Mouse (Mus musculus) intestine, embryonic 16.5 days (tissue): ENCODE data around the gene H2-DMb1. TPM values are rescaled to one million over a fixed set of nuclear protein-coding genes. Genes with fewer than 3 reads are reported as not detected.

Experiments used
- ATAC-seq: fragments of 200-750 bp; cut with Nextera tagmentation; 2 replicates; pipeline ENCODE4 v1.8.0; 2017; ENCODE audit warnings: moderate TSS enrichment, moderate library complexity
- H3K27ac ChIP-seq: fragments of 300-500 bp; sonication (generic); 2 replicates; pipeline ENCODE4 v1.5.1; 2014; ENCODE audit warnings: mild to moderate bottlenecking, low read length
- H3K27me3 ChIP-seq: fragments of 300-500 bp; sonication (generic); replicated peaks from 2 replicates; pipeline ENCODE4 v1.6.1; 2014; ENCODE audit warnings: low read length, control low read depth, mixed read lengths; ENCODE audit not compliant: control insufficient read depth, insufficient read depth
- H3K36me3 ChIP-seq: fragments of 300-500 bp; sonication (generic); 2 replicates; pipeline ENCODE4 v1.6.1; 2014; ENCODE audit warnings: low read length, control low read depth; ENCODE audit not compliant: control insufficient read depth, insufficient read depth
- H3K4me1 ChIP-seq: fragments of 300-500 bp; sonication (generic); 2 replicates; pipeline ENCODE4 v1.6.1; 2014; ENCODE audit warnings: low read length, control low read depth, mixed read lengths; ENCODE audit not compliant: control insufficient read depth, insufficient read depth
- H3K4me2 ChIP-seq: fragments of 300-500 bp; sonication (generic); 2 replicates; pipeline ENCODE4 v1.6.1; 2014; ENCODE audit warnings: low read depth, low read length, control low read depth
- H3K4me3 ChIP-seq: fragments of 300-500 bp; sonication (generic); 2 replicates; pipeline ENCODE4 v1.5.1; 2014; ENCODE audit warnings: mild to moderate bottlenecking, low read length
- H3K9ac ChIP-seq: fragments of 300-500 bp; sonication (generic); 2 replicates; pipeline ENCODE4 v1.6.1; 2014; ENCODE audit warnings: low read depth, low read length
- H3K9me3 ChIP-seq: fragments of 300-500 bp; sonication (generic); 2 replicates; pipeline ENCODE4 v1.6.1; 2016; ENCODE audit warnings: low read length, control low read depth; ENCODE audit not compliant: control insufficient read depth
- WGBS: fragments of 180-500 bp; shearing (Covaris S2); extraction: QIAGEN DNeasy Blood & Tissue Kit; methylation state at CpG from one replicate; pipeline ENCODE4 v1.1.7; 2014; 5-methylcytosine and 5-hydroxymethylcytosine counted together
- polyA plus RNA-seq: library from polyadenylated mRNA; unstranded; fragments of >200 nt; fragmentation: Nextera tagmentation; extraction: Ambion mirVana; gene quantifications from 2 replicates; pipeline ENCODE4 v1.2.1, GENCODE M21; 2015

The H2-DMb1 gene
- polyA plus RNA-seq, 1 experiment from 2014 or later: 3.0 TPM

DNA sequence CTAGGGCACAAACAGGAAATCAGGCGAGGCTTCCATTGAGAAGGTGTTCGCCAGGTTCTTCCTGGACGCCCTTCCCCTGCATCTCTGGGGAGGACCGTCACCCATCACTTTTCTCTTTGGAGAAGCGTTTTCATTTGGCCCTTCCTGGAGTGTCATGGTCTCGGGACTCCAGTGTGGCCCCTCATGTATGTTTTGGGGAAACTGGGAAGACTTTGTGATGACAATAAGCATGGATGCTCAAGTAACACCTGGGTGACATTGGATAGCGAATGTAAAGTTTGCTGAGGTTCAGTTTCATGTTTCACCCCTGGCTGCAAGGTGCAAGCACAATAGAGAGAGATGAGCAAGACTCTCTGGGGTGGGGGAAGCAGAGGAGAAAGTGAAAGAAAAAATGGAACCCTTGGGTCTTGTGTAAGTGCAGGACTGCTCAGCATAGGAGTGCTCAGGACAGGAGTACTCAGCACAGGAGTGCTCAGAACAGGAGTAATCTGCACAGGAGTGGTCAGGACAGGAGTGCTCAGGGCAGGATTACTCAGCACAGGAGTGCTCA is 48.7 kb downstream of the H2-DMb1 start:
- no peaks in the 10 kb centered on the region for H3K36me3 ChIP-seq

DNA sequence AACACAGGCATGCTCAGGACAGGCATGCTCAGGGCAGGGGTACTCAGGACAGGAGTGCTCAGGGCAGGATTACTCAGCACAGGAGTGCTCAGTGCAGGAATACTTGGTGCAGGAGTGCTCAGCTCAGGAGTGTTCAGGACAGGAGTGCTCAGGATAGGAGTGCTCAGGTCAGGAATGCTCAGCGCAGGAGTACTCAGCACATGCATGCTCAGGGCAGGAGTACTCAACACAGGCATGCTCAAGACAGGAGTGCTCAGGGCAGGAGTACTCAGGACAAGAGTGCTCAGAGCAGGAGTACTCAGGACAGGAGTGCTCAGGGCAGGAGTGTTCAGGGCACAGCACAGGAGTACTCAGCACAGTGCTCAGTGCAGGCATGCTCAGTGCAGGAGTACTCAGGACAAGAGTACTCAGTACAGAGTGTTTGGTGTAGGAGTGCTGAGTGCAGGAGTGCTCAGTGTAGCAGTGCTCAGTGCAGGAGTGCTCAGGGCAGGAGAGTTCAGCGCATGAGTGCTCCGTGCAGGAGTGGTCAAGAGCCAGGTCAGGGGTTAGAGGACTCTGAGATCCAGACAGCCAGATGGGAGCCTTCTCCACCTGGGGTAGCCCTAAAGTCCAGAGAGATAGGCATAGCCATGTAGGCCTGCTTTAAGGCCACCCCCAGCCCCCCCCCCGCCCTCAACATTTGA is 50.0 kb downstream of the H2-DMb1 start:
- H3K36me3 ChIP-seq: no peaks in the 10 kb centered on the region
- no peak for ATAC-seq
- no peak overlapping the region for H3K4me3 ChIP-seq
- 87% methylated on average over 4 of the region's 4 CpGs for WGBS
- H3K4me2 ChIP-seq: no peak overlapping the region
- H3K9me3 ChIP-seq: peaks cover 3% of the 10 kb centered on the region; the same call in 1 of the 2 replicates
- H3K4me1 ChIP-seq: peaks cover 4% of the 10 kb centered on the region
- H3K27me3 ChIP-seq: peaks cover 7% of the 10 kb centered on the region; the same call in 1 of the 2 replicates
- H3K27ac ChIP-seq: no peak overlapping the region
- H3K9ac ChIP-seq: no peak overlapping the region

More for the DNA sequence above, 48.7 kb downstream of the H2-DMb1 start:
- Histone ChIP-seq H3K4me2 (no peak overlapping the region), H3K4me3 (no peak overlapping the region), H3K27ac (no peak overlapping the region), H3K4me1 (peaks cover 7% of the 10 kb centered on the region), H3K9ac (no peak overlapping the region), H3K27me3 (peaks cover 12% of the 10 kb centered on the region), H3K9me3 (peaks cover 3% of the 10 kb centered on the region; the same call in 1 of the 2 replicates)
- no peak for ATAC-seq
- 71% methylated on average over 7 of the region's 7 CpGs for WGBS

DNA sequence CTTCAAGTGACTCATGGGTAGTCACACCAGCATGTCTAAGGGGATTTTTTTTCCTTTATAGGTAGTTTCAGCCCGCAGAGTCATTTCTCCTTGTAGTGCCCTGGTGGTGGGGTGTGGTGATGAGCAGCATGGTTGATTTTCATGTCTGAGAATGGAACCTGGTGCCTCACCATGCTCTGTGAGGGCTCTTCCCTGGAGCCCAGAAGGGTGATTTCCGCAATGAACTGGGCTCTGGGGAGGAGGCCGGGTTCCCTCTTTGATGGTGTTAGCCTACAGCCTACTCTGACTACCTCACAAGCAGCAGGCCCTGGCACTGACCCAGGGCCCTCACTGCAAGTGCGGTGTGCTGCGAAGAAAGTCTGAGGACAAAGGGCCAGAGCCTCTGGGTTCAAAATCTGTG is 50.6 kb downstream of the H2-DMb1 start, which contains the start of gene Tap2:
TSS of gene Tap2 (plus strand) at position 84 of the 400 bp plus-strand sequence.
- Histone ChIP-seq H3K9me3 (peaks cover 3% of the 10 kb centered on the region; the same call in 1 of the 2 replicates), H3K36me3 (no peaks in the 10 kb centered on the region), H3K4me3 (peak within 1 kb of the TSS; percentile 78), H3K4me2 (peak within 1 kb of the TSS; percentile 98), H3K27me3 (peaks cover 6% of the 10 kb centered on the region; the same call in 1 of the 2 replicates), H3K27ac (no peak within 1 kb of the TSS), H3K4me1 (peaks cover 2% of the 10 kb centered on the region), H3K9ac (peak within 1 kb of the TSS; percentile 83)
- WGBS: 64% methylated on average over 5 of the region's 5 CpGs
- ATAC-seq: no peak

DNA sequence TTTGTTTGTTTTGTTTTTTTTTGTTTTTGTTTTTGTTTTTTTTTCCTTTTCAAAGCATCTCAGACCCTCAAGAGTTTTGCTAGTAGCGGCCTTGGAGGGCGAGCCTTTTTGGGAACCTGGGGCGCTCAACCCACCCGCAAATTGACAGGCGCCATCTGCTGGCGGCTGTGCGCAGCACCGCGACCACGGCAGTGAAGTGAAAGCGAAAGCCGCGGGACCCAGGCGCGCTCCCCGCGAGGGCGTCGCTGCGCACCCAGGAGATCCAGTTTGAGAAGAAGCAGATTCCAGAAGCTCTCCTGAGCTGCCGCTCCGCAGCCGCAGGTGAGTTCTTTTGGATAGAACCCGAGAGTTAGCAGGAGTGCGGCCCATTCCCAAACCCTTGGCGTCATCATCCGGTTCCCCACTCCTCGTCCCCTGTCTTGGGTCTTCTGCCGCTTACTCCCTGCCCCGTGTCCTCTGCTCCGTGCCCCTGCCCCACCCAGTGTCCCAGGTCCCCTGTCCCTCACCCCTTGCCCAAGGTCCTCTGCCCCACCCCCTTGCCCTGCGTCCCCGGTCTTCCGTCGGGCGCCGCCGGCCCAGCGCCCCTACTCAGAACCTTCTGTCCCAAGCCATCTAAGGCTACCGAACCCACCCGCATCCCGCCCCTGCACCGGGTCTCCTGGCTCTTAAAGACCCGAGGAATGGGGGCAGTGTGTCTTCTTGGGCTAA is 51.6 kb downstream of the H2-DMb1 start:
- Histone ChIP-seq H3K27ac (no peak overlapping the region), H3K9me3 (peaks cover 3% of the 10 kb centered on the region; the same call in 1 of the 2 replicates), H3K4me2 (peak overlapping the region; percentile 98), H3K27me3 (peaks cover 3% of the 10 kb centered on the region; the same call in 1 of the 2 replicates), H3K4me1 (peaks cover 2% of the 10 kb centered on the region), H3K4me3 (peak overlapping the region; percentile 78), H3K9ac (peak overlapping the region; percentile 83), H3K36me3 (no peaks in the 10 kb centered on the region)
- WGBS: under 1% methylated on average over 44 of the region's 44 CpGs
- peak; percentile 61 for ATAC-seq

DNA sequence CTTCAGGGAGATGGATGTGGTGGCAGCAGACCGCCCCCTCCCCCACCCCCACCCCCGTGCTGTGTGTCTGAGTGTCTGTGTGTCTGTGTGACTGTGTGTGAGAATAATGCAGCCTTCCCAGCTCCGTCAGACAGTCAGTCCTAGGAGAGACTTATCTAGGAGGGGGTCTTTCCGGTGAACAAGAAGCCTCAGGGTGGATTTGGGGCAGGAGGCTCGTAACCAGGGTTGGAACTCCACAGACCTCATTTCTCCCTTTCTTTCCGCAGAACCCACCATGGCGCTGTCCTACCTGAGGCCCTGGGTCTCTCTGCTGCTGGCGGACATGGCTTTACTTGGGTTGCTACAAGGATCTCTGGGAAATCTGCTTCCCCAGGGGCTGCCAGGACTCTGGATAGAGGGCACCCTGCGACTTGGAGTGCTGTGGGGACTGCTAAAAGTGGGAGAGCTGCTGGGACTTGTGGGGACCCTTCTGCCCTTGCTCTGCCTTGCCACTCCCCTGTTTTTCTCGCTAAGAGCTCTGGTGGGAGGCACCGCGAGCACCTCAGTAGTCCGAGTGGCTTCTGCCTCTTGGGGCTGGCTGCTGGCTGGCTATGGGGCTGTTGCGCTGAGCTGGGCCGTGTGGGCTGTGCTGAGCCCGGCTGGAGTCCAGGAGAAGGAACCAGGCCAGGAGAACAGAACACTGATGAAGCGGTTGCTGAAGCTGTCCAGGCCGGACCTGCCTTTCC is 52.3 kb downstream of the H2-DMb1 start:
- WGBS: 15% methylated on average over 18 of the region's 18 CpGs
- Histone ChIP-seq H3K4me1 (peaks cover 2% of the 10 kb centered on the region), H3K4me3 (peak overlapping the region; percentile 78), H3K36me3 (no peaks in the 10 kb centered on the region), H3K9me3 (no peaks in the 10 kb centered on the region), H3K27ac (no peak overlapping the region), H3K27me3 (peaks cover 4% of the 10 kb centered on the region; the same call in 1 of the 2 replicates), H3K9ac (peak overlapping the region; percentile 83), H3K4me2 (peak overlapping the region; percentile 98)
- ATAC-seq: peak; percentile 47

DNA sequence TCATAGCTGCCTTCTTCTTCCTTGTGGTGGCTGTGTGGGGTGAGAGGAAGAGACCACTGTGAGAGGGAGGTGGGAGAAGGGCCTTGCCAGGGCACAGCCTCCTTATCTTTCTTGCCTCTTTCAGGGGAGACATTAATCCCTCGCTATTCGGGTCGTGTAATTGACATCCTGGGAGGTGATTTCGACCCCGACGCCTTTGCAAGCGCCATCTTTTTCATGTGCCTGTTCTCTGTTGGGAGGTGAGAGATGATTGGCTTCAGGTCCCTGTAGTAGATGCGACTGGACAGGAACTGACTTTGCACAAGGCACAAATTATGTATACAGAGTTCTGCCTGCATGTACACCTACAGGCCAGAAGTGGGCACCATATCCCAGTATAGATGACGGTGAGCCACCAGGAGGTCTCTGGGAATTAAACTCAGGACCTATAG is 52.9 kb downstream of the H2-DMb1 start:
- no peak overlapping the region for H3K4me3 ChIP-seq
- no peak for ATAC-seq
- no peak overlapping the region for H3K27ac ChIP-seq
- no peak overlapping the region for H3K4me2 ChIP-seq
- H3K36me3 ChIP-seq: no peaks in the 10 kb centered on the region
- H3K9me3 ChIP-seq: no peaks in the 10 kb centered on the region
- 30% methylated on average over 9 of the region's 9 CpGs for WGBS
- H3K27me3 ChIP-seq: peaks cover 9% of the 10 kb centered on the region
- H3K9ac ChIP-seq: no peak overlapping the region
- peaks cover 2% of the 10 kb centered on the region for H3K4me1 ChIP-seq

DNA sequence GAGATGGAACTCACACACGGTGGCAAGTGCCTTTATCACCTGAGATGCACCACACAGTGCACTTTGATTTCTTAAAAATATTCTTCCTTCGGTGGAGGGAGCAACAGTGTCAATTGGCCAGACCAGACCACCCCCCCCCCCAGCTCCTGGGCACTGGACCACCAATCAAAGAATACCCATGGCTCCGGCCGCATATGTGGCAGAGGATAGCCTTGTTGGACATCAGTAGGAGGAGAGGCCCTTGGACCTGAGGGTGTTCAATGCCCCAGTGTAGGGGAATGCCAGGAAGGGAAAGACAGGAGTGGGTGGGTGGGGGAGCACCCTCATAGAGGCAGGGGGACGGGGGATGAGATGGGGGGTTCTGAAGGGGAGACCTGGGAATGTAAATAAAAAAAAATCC is 53.9 kb downstream of the H2-DMb1 start:
- Histone ChIP-seq H3K4me3 (no peak overlapping the region), H3K4me2 (no peak overlapping the region), H3K27ac (no peak overlapping the region), H3K9me3 (no peaks in the 10 kb centered on the region), H3K36me3 (no peaks in the 10 kb centered on the region), H3K9ac (no peak overlapping the region), H3K4me1 (peaks cover 2% of the 10 kb centered on the region), H3K27me3 (peaks cover 14% of the 10 kb centered on the region)
- WGBS: 86% methylated on average over 5 of the region's 5 CpGs
- no peak for ATAC-seq

DNA sequence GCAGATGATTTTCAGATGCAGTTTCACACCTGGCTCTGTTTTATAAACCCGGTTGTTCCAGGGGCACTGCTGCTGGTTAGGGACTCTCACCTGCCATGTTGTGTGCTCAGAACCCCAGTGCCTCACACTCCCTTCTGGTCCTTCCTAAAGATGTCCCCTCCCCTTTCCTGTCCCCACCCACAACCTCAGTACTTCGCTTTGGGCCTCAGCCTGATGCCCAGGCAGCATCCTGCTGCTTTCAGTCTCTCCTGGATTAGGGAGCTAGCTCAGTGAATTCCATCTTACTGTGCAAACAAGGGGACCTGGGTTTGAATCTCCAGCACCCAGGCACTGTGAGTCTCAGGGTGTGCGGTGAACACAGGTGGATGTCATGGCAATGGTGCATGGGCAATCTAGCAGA is 54.6 kb downstream of the H2-DMb1 start:
- H3K9ac ChIP-seq: no peak overlapping the region
- H3K4me2 ChIP-seq: no peak overlapping the region
- 70% methylated on average over 3 of the region's 3 CpGs for WGBS
- no peak overlapping the region for H3K4me3 ChIP-seq
- H3K27ac ChIP-seq: no peak overlapping the region
- no peak for ATAC-seq
- H3K4me1 ChIP-seq: peaks cover 2% of the 10 kb centered on the region
- no peaks in the 10 kb centered on the region for H3K36me3 ChIP-seq
- no peaks in the 10 kb centered on the region for H3K9me3 ChIP-seq
- peaks cover 19% of the 10 kb centered on the region for H3K27me3 ChIP-seq

DNA sequence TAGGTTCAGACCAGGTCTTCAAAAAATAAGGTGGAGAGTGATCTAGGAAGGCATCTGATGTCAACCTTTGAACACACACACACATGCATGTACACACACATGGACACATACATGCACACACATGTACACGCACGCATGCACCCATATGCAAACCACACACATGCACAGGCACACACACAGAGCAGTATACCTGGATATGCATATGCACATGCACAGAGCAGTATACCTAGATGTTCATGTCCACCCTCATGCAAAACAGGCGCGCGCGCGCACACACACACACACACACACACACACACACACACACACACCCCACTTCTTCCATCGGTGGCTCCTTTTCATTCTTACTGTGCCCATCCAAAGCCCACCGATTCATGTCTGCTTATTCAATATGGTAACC is 55.0 kb downstream of the H2-DMb1 start:
- Histone ChIP-seq H3K4me1 (peaks cover 2% of the 10 kb centered on the region), H3K9me3 (no peaks in the 10 kb centered on the region), H3K4me3 (no peak overlapping the region), H3K9ac (no peak overlapping the region), H3K36me3 (no peaks in the 10 kb centered on the region), H3K4me2 (no peak overlapping the region), H3K27me3 (peaks cover 19% of the 10 kb centered on the region), H3K27ac (no peak overlapping the region)
- WGBS: 93% methylated on average over 9 of the region's 9 CpGs
- no peak for ATAC-seq
